Mouse (Mus musculus): ENCODE measurements at regions not wholly inside any gene's neighbourhood (a gene's known extent, or its start where the extent isn't known, plus 50 kb on each side); places are given as distances from the start of the nearest gene placed in this dataset.
A peak's percentile ranks its signal among the peaks of the same experiment; 100 is the strongest.

DNA sequence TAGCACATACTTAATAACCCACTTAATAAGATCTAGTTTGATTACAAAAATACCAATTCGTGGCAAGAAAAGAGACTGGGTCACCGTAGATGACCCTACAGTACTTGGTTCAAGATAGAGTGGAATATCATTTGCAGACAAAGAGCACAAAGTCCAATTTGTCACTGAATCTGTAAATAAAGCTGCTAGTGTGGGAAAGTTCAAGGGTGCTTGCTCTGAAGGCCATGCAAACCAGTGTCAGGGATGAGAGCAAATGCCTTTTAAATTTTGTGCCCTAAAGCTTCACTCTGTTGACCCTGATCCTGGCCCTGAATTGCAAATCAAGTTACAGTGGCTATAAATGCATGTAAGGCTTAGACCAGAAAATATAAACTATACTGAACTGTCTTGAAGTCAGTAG is 113.1 kb downstream of the Cd55b start:
- DNase-seq (ENCODE audit: extremely low spot score in 1 of 2, low spot score in 2 of 2), result no peak
- intact Hi-C loops (cut with DNase I), result no loop called here

DNA sequence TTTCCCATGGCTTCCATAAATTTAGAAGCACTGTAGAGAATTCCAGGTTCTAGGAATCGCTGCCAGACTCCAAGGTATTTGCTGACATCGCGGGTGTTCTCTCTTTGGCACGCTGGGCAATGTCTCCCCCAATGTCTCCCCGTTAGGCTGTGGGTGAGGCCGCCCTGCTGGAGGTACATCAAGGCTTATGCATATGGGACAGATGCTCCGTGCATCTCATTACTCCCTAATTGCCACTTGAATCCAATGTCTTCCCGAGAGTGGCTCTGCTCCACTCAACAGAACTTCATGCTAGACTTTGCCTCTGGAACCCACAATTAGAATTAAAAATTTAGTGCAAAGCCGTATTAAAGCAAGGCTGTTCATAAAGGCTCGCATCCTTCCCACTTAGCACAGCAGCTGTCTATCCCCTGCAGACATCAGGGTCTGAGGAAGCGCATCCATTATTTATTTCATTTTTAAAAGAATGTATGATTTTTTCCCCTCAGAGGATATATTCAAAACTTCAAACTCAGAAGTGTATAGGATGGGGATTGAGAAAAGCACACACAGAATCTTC is 120.9 kb downstream of the Cd55b start:
- intact Hi-C loops (cut with DNase I), result no loop called here
- DNase-seq (ENCODE audit: extremely low spot score in 1 of 2, low spot score in 2 of 2), result no peak

DNA sequence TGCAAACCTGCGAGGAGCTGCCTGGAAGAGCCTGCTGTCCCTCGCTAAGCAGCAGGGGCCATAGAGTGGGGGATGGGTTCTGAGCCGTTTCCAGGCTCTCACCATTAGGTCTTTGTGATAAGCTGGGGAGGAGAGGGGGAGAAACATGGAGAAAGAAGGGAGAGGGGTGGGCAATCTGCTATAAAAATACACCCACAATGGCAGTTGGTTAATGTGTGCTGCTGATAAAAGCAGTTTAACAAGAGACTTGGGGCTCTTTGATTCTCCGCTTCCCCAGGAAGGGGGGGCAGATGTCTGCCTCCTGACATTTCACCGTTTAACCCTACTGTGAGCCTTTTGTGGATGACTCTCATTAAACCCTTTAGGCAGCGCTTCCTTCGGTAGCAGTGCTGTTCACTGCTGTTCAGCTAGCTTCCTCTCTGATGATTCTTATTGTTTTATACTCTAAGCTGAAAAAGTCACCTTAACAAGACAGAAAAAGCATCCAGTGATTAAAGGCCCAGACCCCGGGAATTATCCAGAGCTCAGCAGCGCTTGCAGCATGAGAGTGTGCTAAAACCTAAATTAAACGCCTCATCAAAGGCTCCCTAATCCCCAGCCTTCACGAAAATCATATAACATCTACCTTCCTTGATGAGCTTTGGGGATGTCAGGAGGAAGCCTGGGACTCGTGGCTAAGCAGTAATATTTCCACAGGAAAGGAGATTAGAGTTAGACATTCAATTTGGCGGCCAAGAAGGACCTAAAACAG is 122.6 kb downstream of the Cd55b start:
- intact Hi-C loops (cut with DNase I), result no loop called here
- DNase-seq (ENCODE audit: extremely low spot score in 1 of 2, low spot score in 2 of 2), result peak in 1 of 2 experiments; percentile 32

DNA sequence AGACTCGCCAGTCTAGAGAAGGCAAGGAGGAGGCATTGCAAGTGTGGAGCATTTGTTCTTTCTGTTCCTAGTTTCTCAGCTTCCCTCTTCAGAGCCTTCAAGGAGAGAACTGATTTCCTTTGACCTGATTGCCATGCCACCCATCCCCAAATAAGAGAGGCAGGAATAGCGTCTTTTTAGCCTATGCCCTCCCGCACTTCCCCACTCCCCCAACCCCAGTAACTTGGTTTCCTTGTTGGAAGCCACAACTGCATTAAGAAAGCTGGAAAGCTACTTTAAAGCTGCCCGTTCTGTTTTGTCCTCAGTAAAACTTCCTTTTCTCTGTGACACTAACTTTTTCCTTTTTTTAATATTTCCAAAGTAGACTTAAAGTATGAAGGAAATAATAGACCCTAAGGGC is 123.2 kb downstream of the Cd55b start:
- DNase-seq (ENCODE audit: extremely low spot score in 1 of 2, low spot score in 2 of 2), result no peak
- intact Hi-C loops (cut with DNase I), result no loop called here

DNA sequence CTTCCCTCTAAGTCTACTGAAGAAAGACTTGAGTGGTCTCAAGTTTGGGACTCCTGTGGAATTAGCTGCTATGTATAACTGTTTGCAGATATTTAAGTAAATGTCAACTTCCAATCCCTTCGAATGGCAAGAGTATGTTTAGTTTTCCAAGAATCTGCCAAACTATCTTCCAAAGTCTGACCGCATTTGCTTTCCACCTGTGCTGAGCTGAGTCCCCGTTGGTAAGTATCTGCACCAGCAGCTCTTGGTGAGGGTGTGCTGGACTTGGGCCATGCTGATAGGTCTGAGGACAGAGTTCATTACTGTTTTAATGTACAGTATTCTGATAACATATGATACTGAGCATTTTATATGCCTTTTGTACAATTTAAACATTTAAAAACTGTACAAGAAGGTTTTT is 123.7 kb downstream of the Cd55b start:
- intact Hi-C loops (cut with DNase I), result no loop called here

DNA sequence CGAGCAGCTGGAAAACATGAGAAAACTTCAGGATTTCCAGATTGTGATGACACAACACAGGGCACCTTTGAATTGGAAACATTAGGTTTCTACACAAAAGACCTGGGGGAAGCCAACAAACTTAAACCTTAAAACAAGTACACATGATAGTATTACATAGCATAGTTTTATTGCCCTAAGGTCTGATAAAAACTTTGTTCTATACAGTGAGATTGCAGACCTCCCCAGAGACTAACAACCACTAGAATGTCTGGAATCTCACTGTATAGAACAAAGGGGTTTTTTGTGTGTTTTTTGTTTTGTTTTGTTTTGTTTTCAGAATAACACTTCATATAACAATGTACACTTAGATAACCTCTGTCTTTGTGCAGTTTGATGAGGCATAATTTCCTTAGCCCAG is 124.2 kb downstream of the Cd55b start:
- no peak for DNase-seq (ENCODE audit: extremely low spot score in 1 of 2, low spot score in 2 of 2)
- intact Hi-C loops (cut with DNase I), result no loop called here

More for the DNA sequence above, 123.7 kb downstream of the Cd55b start:
- no peak for DNase-seq (ENCODE audit: extremely low spot score in 1 of 2, low spot score in 2 of 2)

DNA sequence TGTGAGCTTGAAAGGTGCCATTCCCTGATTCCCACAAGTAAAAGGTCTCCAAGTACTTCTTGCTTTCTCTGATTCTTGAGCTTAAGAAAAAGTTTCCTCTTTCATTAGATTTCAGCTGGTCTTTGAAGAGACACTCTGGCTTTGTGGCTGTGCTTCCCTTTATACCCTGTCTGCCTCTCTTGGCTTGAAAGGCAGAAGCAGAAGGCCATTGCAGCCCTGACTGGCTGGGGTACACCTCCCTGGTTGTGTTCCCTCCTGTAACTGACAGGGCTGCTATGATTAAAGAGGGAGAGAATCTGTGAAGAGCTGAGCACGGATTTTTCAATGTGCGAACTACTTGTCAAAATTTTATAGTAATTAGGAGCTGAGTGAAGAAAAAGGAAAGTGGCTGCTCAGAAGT is 125.3 kb downstream of the Cd55b start:
- intact Hi-C loops (cut with DNase I), result no loop called here
- no peak for DNase-seq (ENCODE audit: extremely low spot score in 1 of 2, low spot score in 2 of 2)

DNA sequence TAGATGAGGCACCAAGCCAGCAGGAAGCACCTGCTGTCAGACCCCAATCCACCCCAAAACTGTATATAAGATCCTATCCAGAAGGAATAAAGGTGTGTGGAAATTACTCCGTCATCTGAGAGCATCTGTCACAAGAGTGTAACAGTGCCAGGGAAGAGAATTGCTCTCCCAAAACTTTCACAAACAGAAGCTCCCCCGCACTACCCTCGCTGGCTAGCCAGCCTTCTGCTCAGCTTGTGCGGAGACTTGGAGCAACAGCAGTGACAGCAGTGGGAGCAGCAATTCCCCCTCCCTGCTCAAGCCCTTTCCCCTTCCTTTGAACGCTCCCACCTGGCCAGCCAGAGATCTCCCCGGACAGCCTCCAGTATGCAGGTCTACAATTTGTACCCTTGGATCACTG is 136.9 kb downstream of the Cd55b start:
- peak in 1 of 2 experiments; percentile 2 for DNase-seq (ENCODE audit: extremely low spot score in 1 of 2, low spot score in 2 of 2)
- intact Hi-C loops (cut with DNase I), result no loop called here

DNA sequence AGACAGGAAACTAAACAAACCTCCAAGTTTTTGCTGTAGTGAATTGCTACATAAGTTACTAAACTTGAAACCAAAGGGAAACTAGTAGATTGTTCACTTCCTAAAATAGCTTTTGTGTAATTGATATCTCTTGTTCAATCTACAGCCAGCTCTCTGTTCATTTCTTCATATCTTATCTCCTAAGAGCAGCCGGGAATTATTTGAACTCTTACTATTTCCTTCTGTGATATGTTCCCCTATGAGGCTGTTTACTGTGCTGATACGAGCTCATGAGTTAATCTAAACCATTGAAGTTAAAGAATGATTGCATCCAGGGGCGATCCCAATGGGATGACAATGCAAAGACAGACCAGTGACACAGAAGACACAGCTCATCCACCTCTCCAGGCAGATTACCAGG is 140.7 kb downstream of the Cd55b start:
- intact Hi-C loops (cut with DNase I), result no loop called here
- DNase-seq (ENCODE audit: extremely low spot score in 1 of 2, low spot score in 2 of 2), result no peak

DNA sequence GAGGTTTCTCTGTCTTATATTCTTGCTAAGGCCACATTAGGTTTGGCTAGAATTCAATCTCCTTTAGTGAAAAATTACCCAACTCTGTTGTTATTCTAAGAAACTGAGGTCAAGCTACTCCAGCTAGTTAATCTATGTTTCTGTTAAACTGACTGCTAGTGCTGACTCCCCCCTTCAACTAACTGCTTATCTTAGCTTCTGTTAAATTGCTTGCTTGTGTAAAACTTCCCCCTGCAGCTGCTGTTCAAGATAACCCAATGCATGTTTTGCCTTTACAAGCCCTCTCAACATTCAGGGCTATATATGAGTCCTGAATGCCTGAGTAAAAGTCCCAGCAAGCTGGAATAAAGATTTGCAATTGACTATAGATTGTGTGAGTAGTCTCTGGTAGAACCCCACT is 143.6 kb downstream of the Cd55b start:
- no peak for DNase-seq (ENCODE audit: extremely low spot score in 1 of 2, low spot score in 2 of 2)

DNA sequence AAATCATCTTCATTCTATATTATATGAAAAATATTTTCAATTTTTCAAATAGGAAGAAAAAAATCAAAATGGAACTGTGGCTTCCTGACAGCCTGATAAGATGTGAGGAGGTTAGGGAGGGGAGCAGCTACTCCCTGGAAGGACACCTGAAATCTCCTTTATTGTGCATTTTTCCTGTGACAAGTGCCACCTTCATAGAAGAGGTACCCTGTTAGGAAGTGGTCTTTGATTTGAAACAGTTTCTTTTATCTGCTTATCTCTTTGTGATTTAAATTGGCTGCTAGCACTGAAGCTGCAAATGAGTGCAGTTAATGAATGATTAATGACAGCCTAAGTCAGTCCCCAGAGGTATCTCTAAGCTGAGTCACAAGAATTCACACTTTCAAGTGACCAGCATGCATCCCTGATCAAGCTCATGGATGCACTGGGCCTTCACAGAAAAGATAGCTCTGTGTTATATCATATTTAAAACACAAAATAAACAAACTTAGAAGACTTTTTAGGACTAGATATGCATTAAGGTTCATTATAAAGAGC is 144.7 kb downstream of the Cd55b start:
- intact Hi-C loops (cut with DNase I), result no loop called here
- DNase-seq (ENCODE audit: extremely low spot score in 1 of 2, low spot score in 2 of 2), result no peak

More for the DNA sequence above, 143.6 kb downstream of the Cd55b start:
- intact Hi-C loops (cut with DNase I), result no loop called here

DNA sequence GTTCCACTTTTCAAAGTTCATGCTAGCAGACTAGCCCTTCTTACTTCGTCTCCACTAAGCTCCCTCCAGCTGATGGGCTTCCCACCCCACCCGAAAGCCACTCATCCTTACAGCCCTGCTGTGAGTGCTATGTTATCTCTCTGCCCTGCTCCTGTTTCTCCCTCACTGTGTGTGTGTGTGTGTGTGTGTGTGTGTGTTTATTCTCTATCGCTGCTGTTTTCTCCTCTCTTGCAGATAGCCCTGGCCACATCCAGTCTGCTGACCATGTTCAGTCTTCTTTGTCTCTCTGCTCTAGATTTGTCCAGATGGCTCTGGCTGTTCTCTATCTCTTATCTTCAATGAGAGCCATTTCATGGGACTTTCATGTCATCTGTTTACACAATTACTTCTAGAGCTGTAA is 145.9 kb downstream of the Cd55b start:
- intact Hi-C loops (cut with DNase I), result no loop called here

DNA sequence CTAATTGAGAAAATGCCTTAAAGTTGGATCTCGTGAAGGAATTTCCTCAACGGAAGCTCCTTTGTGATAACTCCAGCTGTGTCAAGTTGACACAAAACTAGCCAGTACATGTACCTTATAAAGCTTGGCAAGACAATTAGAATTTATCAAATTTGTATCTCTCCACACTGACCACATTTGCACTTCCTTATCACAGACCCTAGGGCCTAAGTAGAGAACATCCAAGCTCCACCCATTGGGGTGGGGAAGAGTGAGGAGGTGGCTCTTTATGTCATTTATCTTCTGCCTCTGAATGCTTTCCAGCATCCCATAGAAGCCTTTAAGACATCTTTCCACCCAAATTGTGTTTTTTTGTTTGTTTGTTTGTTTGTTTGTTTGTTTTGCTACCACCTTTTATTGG is 146.8 kb downstream of the Cd55b start:
- DNase-seq (ENCODE audit: extremely low spot score in 1 of 2, low spot score in 2 of 2), result no peak
- intact Hi-C loops (cut with DNase I), result no loop called here

More for the DNA sequence above, 145.9 kb downstream of the Cd55b start:
- DNase-seq (ENCODE audit: extremely low spot score in 1 of 2, low spot score in 2 of 2), result no peak

DNA sequence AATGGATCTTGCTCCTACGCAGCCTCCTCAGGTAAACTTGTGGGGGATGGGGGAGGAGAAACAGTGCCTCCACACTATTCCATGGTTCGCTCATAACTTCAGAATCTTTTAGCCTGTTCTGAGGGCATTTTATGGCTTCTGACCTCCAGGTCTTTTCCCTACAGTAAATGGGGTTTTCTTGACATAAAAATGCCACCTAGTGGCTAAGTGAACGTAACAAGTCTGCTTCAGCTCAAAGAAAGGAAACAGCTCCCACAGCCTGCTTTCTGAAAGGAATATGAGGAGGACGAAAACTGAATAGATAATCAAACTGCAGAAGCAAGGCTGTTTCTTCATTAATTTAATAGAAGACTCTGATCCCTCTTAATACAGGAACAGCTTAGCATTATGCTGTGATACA is 148.3 kb downstream of the Cd55b start:
- DNase-seq (ENCODE audit: extremely low spot score in 1 of 2, low spot score in 2 of 2), result no peak

DNA sequence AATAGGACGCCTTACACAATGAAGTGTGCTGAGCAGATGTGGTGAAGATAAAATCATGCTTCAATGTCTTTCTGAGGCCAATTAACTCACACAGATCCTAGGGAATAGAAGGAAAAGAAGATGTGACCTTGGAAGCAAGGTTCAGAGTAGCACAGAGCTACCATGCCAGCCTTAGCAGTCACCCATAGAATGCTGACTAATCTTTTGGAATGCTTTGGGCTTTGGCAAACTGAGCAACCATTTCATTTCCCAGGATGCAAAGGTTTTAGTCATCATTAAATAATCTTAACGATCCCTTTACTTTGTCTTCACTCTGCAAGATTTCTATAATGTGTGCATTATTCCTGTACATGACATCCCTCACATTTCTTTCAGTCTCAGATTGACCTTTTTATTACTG is 152.4 kb downstream of the Cd55b start:
- no peak for DNase-seq (ENCODE audit: extremely low spot score in 1 of 2, low spot score in 2 of 2)
- intact Hi-C loops (cut with DNase I), result no loop called here

More for the DNA sequence above, 148.3 kb downstream of the Cd55b start:
- intact Hi-C loops (cut with DNase I), result no loop called here
